Mouse (Mus musculus) midbrain, postnatal 0 days (tissue): Measurements from ENCODE around the gene Arhgap25. TPM values are rescaled to one million over a fixed set of nuclear protein-coding genes. Genes with fewer than 3 reads are reported as not detected.
A peak's percentile ranks its signal among the peaks of the same experiment; 100 is the strongest.

Experiments
- ATAC-seq: fragments of 200-750 bp; cut with Nextera tagmentation; 2 replicates; pipeline ENCODE4 v1.8.0; 2017; ENCODE audit warnings: moderate number of reproducible peaks, mild to moderate bottlenecking, moderate TSS enrichment, moderate library complexity; ENCODE audit not compliant: low FRiP score
- DNase-seq: peaks from one replicate; pipeline ENCODE4 v3.0.0-alpha.2; 2015; ENCODE audit warnings: low spot score
- H3K27ac ChIP-seq: fragments of 300-500 bp; sonication (generic); 2 replicates; pipeline ENCODE4 v1.5.1; 2014; ENCODE audit warnings: low read depth, mild to moderate bottlenecking, low read length, mixed read lengths
- H3K27me3 ChIP-seq: fragments of 300-500 bp; sonication (generic); 2 replicates; pipeline ENCODE4 v1.6.1; 2014; ENCODE audit warnings: low read length, control low read depth, mixed read lengths; ENCODE audit not compliant: insufficient read depth
- H3K36me3 ChIP-seq: fragments of 300-500 bp; sonication (generic); 2 replicates; pipeline ENCODE4 v1.6.1; 2014; ENCODE audit warnings: low read length, control low read depth, mixed read lengths; ENCODE audit not compliant: insufficient read depth
- H3K4me1 ChIP-seq: fragments of 300-500 bp; sonication (generic); 2 replicates; pipeline ENCODE4 v1.6.1; 2014; ENCODE audit warnings: mild to moderate bottlenecking, control low read depth, antibody characterized with exemption, low read length, mixed read lengths; ENCODE audit not compliant: insufficient read depth
- H3K4me2 ChIP-seq: fragments of 300-500 bp; sonication (generic); 2 replicates; pipeline ENCODE4 v1.6.1; 2014; ENCODE audit warnings: low read depth, mild to moderate bottlenecking, low read length, mixed read lengths; ENCODE audit not compliant: poor library complexity, severe bottlenecking
- H3K4me3 ChIP-seq: fragments of 300-500 bp; sonication (generic); 2 replicates; pipeline ENCODE4 v1.5.1; 2014; ENCODE audit warnings: low read depth, mild to moderate bottlenecking, low read length, moderate library complexity
- H3K9ac ChIP-seq: fragments of 300-500 bp; sonication (generic); replicated peaks from 2 replicates; pipeline ENCODE4 v1.6.1; 2014; ENCODE audit warnings: mild to moderate bottlenecking, low read length, moderate library complexity, mixed read lengths; ENCODE audit not compliant: poor library complexity, severe bottlenecking
- H3K9me3 ChIP-seq: fragments of 300-500 bp; sonication (generic); 2 replicates; pipeline ENCODE4 v1.6.1; 2016; ENCODE audit warnings: low read length, control low read depth
- CTCF ChIP-seq: IDR thresholded peaks from 2 replicates; pipeline ENCODE4 v1.5.1; 2016; ENCODE audit warnings: antibody characterized with exemption, mild to moderate bottlenecking
- WGBS: fragments of 180-500 bp; shearing (Covaris S2); extraction: QIAGEN DNeasy Blood & Tissue Kit; methylation state at CpG from one replicate; pipeline ENCODE4 v1.1.7; 2014; 5-methylcytosine and 5-hydroxymethylcytosine counted together
- polyA plus RNA-seq: library from polyadenylated mRNA; unstranded; fragments of >200 nt; fragmentation: Nextera tagmentation; extraction: Ambion mirVana; gene quantifications from 2 replicates; pipeline ENCODE4 v1.2.1, GENCODE M21; 2015
- total RNA-seq: library from RNA; depleted of rRNA; stranded (reverse); fragments of >200 nt; gene quantifications from 2 replicates; pipeline ENCODE4 v1.2.3, GENCODE M21; 2014

Gene Arhgap25
- total and polyA plus RNA-seq, 2 experiments from 2014 or later: 0.93 to 1.2 TPM

- TF ChIP-seq CTCF: no peak
Measured at GRCm38 (mm10) chr6:87455507-87455906, 77.6 kb downstream of the Arhgap25 start.

DNA sequence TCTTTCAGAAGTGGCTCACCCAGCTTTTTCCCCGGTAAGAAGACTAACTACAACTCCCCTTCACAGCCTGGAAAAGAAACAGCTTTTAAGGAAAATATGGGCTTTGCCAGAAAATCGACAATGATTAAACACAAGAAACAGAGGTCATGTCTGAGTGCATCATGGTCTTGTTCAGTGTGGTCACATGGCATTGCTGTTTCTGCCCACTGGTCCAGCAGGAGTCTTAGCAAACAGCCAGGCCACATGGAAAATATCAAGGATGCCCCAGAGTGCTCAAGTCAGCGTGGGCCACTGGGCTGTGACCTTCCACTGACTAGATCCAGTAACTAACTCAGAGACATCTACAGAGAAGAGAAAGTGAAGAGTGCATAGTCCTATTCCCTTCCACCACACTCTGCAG, 81.3 kb downstream of the Arhgap25 start:
- H3K27me3 ChIP-seq: no peaks in the 10 kb centered on the region
- H3K9me3 ChIP-seq: no peaks in the 10 kb centered on the region
- H3K36me3 ChIP-seq: no peaks in the 10 kb centered on the region
- TF ChIP-seq CTCF: no peak
- DNase-seq: no peak
- H3K4me3 ChIP-seq: no peak overlapping the region
- H3K4me1 ChIP-seq: no peaks in the 10 kb centered on the region
- no peak overlapping the region for H3K4me2 ChIP-seq
- H3K27ac ChIP-seq: no peak overlapping the region
- WGBS: 77% methylated on average over 3 of the region's 3 CpGs
- no peak overlapping the region for H3K9ac ChIP-seq
- ATAC-seq: no peak

More at GRCm38 (mm10) chr6:87455507-87455906, 77.6 kb downstream of the Arhgap25 start:
- Histone ChIP-seq H3K9ac (no peak overlapping the region), H3K27me3 (no peaks in the 10 kb centered on the region), H3K4me1 (no peaks in the 10 kb centered on the region), H3K36me3 (no peaks in the 10 kb centered on the region), H3K27ac (no peak overlapping the region), H3K4me3 (no peak overlapping the region), H3K9me3 (no peaks in the 10 kb centered on the region), H3K4me2 (no peak overlapping the region)
- no peak for DNase-seq
- 84% methylated on average over 6 of the region's 6 CpGs for WGBS
- no peak for ATAC-seq

GRCm38 (mm10) chr6:87451016-87451415, 82.0 kb downstream of the Arhgap25 start:
- 66% methylated on average over 3 of the region's 3 CpGs for WGBS
- Histone ChIP-seq H3K4me3 (no peak overlapping the region), H3K36me3 (no peaks in the 10 kb centered on the region), H3K9ac (no peak overlapping the region), H3K9me3 (no peaks in the 10 kb centered on the region), H3K4me2 (no peak overlapping the region), H3K4me1 (no peaks in the 10 kb centered on the region), H3K27ac (no peak overlapping the region), H3K27me3 (no peaks in the 10 kb centered on the region)
- peak; percentile 12 for DNase-seq
- TF ChIP-seq CTCF: peak; percentile 59
- no peak for ATAC-seq

- H3K27me3 ChIP-seq: no peaks in the 10 kb centered on the region
- H3K9ac ChIP-seq: no peak overlapping the region
- ATAC-seq (no peak), DNase-seq (no peak)
- no peak overlapping the region for H3K4me2 ChIP-seq
- no peak overlapping the region for H3K4me3 ChIP-seq
- 72% methylated on average over 3 of the region's 3 CpGs for WGBS
- no peaks in the 10 kb centered on the region for H3K9me3 ChIP-seq
- H3K27ac ChIP-seq: no peak overlapping the region
- no peak for TF ChIP-seq CTCF
- H3K4me1 ChIP-seq: no peaks in the 10 kb centered on the region
- no peaks in the 10 kb centered on the region for H3K36me3 ChIP-seq
Measured at GRCm38 (mm10) chr6:87449534-87449933, 83.5 kb downstream of the Arhgap25 start.

DNA sequence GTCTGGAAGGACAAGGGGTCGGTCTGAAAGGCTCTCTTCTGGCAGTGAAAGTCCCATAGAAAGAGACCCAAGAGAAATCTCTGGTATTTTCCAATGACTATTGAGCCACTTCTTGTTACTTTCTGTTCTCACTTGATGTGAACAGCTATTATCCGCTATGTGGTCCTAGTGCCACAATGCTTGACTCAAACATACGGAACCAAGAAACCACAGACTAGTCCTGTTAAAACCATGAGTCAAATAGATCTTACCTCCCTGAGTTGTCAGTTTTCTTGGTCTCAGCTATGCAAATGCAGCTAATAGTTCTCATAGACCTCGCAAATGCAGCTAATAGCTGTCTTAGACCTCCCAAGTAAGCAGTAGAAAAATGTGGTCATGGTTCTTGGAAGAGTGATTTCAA, 85.8 kb downstream of the Arhgap25 start:
- H3K36me3 ChIP-seq: no peaks in the 10 kb centered on the region
- H3K9ac ChIP-seq: no peak overlapping the region
- H3K9me3 ChIP-seq: no peaks in the 10 kb centered on the region
- H3K27ac ChIP-seq: no peak overlapping the region
- H3K4me1 ChIP-seq: no peaks in the 10 kb centered on the region
- H3K4me3 ChIP-seq: no peak overlapping the region
- WGBS: 97% methylated on average over 4 of the region's 4 CpGs
- H3K27me3 ChIP-seq: no peaks in the 10 kb centered on the region
- ATAC-seq (no peak), DNase-seq (no peak)
- TF ChIP-seq CTCF: no peak
- H3K4me2 ChIP-seq: no peak overlapping the region

GRCm38 (mm10) chr6:87445222-87445621, 87.8 kb downstream of the Arhgap25 start:
- no peak overlapping the region for H3K9ac ChIP-seq
- no peak for TF ChIP-seq CTCF
- H3K36me3 ChIP-seq: no peaks in the 10 kb centered on the region
- DNase-seq (no peak), ATAC-seq (no peak)
- no peaks in the 10 kb centered on the region for H3K27me3 ChIP-seq
- H3K4me2 ChIP-seq: no peak overlapping the region
- no peaks in the 10 kb centered on the region for H3K9me3 ChIP-seq
- 69% methylated on average over 7 of the region's 7 CpGs for WGBS
- no peaks in the 10 kb centered on the region for H3K4me1 ChIP-seq
- H3K27ac ChIP-seq: no peak overlapping the region
- H3K4me3 ChIP-seq: no peak overlapping the region

DNA sequence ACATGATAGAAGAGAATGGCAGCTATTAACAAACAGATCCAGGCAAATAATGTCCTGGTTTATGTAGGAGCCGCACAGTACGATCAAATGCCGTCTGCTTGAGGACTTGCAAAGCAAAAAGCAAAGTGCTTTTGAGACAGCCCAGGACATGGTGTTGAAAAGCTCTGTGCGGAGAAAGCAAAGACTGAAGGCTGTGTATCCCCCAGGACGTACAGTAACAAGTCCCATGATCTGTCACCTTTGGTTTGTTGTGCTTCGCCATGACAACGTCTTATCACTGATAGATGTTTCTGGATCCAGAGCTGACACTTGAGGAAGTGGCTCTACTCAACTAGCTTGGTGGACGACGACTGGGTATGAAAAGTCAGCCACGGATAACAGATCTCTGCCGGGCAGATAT, 89.8 kb downstream of the Arhgap25 start:
- no peak overlapping the region for H3K27ac ChIP-seq
- H3K4me1 ChIP-seq: no peaks in the 10 kb centered on the region
- DNase-seq (no peak), ATAC-seq (no peak)
- no peak overlapping the region for H3K4me2 ChIP-seq
- H3K9me3 ChIP-seq: no peaks in the 10 kb centered on the region
- no peak for TF ChIP-seq CTCF
- no peaks in the 10 kb centered on the region for H3K36me3 ChIP-seq
- WGBS: 88% methylated on average over 11 of the region's 11 CpGs
- no peaks in the 10 kb centered on the region for H3K27me3 ChIP-seq
- H3K4me3 ChIP-seq: no peak overlapping the region
- no peak overlapping the region for H3K9ac ChIP-seq
